Mouse (Mus musculus): ENCODE measurements around the gene Ccdc9b.

DNA sequence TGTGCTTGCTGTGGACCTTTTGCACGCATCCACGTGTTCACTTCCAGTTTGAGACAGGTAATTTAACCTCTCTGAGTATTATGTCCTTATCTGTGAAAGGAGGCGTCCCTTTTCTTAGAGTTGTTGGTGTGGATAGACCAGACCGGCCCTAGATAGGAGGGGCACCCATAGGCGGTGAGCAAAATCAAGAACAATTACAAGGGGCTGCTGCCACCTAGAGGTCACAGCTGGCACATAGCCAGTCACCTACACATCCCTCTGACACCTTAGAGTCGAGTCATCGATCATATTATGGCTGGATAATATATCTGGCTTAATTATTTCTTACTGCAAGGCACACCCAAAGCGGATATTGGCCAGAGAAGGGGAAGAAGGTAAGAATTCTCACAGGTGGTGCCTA lies 2.6 kb downstream of the Ccdc9b start:
- TF ChIP-seq CTCF (IDR thresholded peaks at IDR 0.05; ENCODE audit: low read depth, low read length), result peak; percentile 79
- no peak for TF ChIP-seq EP300 (IDR thresholded peaks at IDR 0.05; ENCODE audit: insufficient read depth, low read depth, low read length)

Measured in ES-Bruce4 (cell line).